Mouse (Mus musculus) induced T-regulatory cell, adult 2 months (primary cell): ENCODE data around the gene Gnaq.

Experiments used
- DNase-seq: peaks from one replicate; pipeline ENCODE4 v3.0.0-alpha.2; 2012; ENCODE audit warnings: low read depth

Gene Gnaq

DNA sequence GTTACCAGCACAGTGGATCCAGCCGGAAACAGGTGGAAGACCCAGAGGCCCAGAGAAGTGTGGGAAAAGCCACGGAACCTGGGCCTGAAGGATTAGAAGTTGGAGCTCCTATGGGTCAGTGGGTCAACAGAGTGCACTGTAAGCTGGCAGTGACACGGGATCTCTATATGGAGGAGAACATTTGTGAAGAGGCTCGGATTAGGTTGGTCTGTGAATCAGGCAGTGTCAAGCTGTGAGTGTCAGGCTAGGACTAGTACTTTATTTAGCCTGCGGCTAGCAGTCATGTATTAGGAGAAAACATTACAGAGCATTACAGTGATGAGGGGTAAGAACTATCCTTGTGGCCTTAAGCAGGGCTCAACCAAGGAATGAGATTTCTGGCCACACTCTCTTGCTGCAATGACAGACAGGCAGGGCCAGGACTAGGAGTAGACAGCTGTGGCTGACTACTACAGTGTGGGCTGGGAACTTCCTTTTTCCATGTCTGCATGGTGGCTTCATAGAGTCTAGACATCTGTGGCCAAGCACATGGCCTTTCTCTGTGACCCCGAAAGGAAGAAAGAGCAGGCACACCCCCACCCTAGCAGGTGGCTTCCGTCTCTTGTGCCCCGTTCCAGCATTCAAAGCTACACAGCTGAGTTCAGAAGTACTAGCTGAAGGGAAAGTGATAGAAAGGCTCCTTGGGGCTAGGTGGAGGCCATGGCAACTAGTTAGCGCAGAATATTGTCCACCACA is 240.3 kb downstream of the Gnaq start:
- DNase-seq = no peak

GRCm38 (mm10) chr19:16375881-16376280 is 243.2 kb downstream of the Gnaq start:
- DNase-seq = no peak

GRCm38 (mm10) chr19:16378565-16378964 is 245.9 kb downstream of the Gnaq start:
- no peak for DNase-seq

DNA sequence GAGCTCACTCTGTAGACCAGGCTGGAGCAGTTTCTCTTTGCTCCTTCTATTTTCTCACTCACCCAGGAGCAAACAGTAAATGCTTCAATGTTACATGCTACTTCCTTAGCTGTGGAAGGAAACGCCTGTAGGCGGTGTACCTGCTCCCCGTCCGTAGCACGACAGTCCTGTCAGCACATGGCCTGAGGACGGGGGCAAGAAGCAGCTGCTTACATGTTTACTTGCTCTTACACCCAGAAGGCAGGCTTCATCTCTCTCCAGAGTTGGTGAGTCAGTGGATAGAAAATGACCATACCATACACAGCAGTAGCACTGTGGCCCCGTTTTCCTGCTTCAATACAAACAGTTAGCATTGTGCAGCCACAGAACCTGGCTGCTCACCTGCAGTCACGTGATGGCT is 247.1 kb downstream of the Gnaq start:
- DNase-seq = no peak

- DNase-seq = peak; percentile 20
Measured at GRCm38 (mm10) chr19:16382392-16382791, 249.8 kb downstream of the Gnaq start.

GRCm38 (mm10) chr19:16383127-16383526 is 250.5 kb downstream of the Gnaq start:
- no peak for DNase-seq

DNA sequence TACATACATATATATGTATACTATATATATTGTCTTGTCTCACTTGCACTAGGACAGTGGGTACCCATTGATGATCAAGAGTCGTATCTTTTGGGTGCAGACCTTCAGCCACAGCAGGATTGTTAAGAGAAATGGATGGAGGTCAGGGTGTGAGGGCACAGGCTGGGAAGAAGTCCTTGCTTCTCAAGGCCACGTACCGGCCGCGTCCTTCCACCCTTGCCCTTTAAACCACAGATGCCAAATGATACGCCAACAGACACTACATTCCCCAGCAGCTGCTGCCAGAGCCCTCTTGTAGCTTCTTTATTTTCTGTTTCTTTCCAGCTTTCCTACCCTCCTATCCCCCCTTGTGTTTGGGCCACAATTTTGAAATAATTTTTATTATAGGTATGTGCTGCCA is 251.5 kb downstream of the Gnaq start:
- DNase-seq = no peak

DNA sequence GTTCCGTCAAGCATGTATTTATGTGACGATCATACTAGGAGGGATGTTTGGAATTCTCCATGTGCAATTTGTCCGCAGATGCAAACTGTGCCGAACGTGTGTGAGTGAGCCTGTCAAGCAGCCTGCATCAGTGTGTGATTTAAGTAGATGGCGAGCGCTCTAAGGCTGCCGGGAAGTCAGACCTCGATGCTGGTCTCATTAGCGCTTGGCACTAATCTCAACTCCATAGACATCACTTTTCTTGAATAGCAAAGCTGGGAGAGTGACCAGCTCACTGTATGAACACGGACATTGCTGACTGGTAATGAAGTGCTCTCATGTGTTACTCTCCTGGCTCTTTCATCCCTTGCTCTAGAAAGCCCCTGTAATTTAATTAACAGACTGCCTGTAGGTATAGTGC is 252.3 kb downstream of the Gnaq start:
- no peak for DNase-seq

DNA sequence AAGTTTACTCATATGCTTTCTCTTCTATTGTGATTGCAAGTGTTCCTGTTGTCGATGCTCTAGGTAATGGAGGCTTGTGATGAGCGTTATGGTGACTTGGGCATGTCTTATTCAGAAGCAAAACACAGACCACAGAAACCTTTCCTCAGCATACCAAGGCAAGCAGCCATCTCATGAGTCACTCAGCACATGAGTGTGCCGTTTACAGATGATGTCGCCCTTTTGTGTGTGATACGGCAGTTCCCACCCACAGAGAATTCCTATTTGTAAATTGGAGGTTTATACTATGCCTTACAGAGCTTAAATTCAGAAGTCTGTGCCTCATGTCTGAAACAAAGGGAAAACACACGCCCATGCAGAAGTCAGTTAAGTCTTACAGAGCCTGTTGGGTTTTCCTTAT is 253.9 kb downstream of the Gnaq start:
- no peak for DNase-seq

DNA sequence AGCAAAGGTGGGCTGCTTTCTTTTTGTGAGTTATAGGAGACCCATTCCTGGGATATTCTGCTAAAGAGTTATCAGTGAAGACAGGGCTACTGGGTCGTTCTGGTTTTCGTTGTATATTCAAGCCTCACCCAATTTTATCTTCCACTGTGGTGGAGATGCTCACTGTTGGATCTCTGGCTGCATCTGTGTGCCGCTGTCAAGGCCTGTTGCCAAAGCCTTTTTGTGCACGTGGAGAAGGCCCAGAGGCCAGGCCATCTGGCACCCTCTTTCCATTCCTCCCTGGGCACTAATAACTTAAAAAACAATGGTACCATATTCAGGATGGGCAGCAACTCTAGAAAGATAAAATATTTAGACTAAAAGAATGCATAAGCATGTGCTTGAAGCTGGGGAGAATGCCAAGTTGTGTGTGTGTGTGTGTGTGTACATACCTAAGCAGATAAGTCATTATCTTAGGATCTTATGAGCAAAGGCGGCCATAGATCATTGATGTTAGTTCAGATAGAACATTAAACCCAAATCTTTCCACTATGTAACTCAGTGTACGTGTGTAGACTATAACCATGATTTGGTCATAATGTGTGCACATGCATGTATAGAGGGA is 257.7 kb downstream of the Gnaq start:
- no peak for DNase-seq

- DNase-seq = no peak
Measured at GRCm38 (mm10) chr19:16394381-16394780, 261.8 kb downstream of the Gnaq start.

- DNase-seq = no peak
Measured at GRCm38 (mm10) chr19:16403101-16403500, 270.5 kb downstream of the Gnaq start.

GRCm38 (mm10) chr19:16407727-16408126 is 275.1 kb downstream of the Gnaq start:
- DNase-seq = no peak

DNA sequence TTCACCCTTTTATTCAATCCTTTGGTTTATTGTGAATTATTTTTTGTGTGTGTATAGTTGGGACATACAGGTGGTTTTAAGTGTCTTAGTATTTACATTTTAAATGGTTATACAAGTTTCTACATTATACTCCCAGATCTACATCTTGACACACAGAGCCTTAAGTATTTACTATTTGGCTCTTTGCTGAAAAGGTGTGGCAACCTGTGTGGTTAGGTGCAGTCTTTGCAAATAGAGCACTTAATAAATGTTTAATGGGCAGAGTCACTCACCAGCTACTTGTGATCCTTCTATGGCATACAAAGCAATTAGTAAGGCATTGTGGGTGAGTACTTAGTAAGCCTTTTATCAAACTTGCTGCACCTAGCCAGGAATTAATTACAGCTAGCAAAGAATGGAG is 278.7 kb downstream of the Gnaq start:
- DNase-seq = no peak

DNA sequence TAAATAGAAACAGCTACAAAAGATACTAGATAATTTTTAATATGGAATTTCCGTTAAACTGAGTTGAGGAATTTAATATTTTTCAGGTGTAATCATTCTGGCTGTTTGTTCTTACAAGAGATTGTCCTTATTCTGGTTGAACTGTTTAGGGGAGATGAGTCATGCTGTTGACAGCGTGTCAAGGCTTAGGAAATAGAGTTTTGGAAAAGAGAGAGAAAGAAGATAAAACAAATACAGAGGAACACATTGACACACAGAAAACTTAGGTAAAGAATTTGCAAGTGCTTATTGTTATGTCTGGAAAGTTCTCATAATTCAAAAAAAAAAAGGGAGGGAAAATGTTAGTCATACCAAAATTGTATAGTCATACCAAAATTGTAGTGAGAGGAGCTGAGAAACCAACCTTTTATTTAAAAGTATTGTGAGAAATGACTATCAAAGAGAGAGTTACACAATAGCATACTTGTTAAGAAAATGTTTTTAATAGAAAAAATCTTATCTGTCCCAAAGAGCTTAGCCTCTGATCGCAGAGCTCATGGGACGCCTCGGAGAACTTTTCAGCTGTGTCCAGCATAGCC is 285.5 kb downstream of the Gnaq start:
- DNase-seq = peak; percentile 53

DNA sequence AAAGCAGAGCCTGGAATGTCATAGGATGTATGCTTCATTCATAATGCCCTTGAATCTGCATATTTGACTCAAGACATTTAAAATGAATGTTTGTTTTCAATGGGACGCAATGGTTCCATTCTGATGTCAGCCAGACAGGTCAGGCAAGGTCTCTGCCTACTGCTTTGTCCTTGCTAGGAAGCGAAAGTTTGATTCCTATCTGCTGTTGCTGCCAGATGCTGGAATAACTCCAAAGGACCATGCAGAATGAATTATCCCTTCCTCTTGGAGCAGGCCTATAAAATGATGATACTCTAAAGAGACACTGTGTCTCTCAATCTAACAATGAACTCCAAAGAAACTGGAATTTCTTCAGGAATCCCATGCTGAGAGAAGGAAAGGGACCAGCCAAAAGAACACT is 293.0 kb downstream of the Gnaq start:
- DNase-seq = no peak

DNA sequence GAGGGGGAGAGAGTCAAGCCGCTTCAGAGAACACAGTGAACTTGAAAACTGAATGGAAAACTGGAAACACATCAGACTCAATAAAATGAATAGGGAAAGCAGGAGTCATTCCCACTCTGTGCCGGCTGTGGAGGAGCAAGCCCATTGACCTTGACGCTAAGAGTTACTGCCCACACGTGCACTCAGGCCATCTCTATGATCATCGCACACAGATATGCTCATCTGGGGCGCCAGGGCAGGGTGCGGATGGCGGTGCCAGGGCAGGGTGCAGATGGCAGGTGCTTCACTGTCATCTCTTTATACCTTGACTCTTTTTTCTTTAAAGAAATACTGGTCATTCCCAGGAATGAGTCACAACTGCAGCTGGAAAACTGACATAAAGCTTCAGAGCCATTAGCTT is 298.7 kb downstream of the Gnaq start:
- DNase-seq = no peak

DNA sequence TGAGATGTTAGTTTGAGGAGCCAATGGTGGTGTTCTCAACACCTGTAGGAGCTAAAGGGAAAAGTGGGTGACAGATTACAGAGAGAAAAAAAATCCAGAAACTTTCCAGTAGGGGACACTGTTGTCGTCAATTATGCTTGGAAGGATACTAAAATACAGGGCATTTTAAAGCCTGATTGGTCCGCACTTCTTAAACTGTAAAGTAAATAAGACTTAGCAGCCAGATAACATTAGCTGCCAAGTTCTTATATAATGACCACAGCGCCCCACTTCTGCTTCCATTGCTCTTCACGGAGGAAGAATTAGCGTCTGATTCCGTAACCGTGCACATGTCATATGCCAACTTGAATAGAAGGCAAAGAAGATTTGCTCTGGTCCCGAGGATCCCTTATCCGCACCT is 302.2 kb downstream of the Gnaq start:
- DNase-seq = peak; percentile 47

GRCm38 (mm10) chr19:16435531-16436231 is 303.1 kb downstream of the Gnaq start, which contains the start of gene Gna14:
Gene Gna14 (plus strand): TSS chr19:16435762.
- DNase-seq = peak; percentile 74

DNA sequence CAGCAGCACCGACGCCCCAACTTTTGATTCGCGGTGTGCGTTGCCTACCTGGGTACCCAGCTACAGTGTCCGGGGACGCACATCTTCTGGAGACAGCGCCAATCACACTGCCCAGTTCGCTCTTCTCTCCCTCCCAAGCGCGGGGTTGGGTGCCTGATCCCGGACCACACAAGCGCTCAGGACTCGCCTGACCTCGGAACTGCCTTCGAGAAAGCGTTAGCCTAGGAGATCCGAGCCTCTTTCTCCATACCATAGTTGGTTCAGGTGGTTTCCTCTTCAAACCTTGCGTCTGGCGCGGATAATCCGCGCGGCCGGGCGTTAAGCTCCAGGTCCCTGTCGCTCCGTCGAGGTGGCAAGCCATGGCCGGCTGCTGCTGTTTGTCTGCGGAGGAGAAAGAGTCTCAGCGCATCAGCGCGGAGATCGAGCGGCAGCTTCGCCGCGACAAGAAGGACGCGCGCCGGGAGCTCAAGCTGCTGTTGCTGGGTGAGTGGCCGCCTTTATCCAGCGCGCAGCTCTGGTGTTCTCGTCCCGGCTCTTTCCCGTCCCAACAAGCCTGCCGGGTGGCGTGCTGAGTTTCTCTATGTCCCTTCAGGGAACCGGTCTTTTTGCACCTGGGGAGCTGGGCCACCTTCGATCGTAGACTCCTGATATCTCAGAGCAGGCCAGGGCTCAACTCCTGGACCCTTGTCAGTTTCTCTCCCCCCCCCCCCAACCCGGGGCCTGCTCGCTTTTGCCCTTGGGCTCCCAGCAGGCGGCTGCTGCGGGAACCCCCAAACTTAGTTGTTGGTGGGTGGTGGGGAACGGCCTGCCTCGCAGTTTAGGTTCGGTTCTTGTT is 303.9 kb downstream of the Gnaq start:
- DNase-seq = peak; percentile 29
